Mouse (Mus musculus) embryonic fibroblast, embryonic 13.5 days (primary cell): Measurements from ENCODE around the gene BC049762.

ENCODE experiments used
- CTCF ChIP-seq: IDR thresholded peaks from 2 replicates; pipeline ENCODE4 v1.5.1; 2011; ENCODE audit warnings: mild to moderate bottlenecking, control low read depth, low read length, moderate library complexity, borderline replicate concordance; ENCODE audit not compliant: insufficient read depth
- POLR2A ChIP-seq: IDR thresholded peaks from 2 replicates; pipeline ENCODE4 v1.6.1; 2011; ENCODE audit warnings: low read depth, mild to moderate bottlenecking, control low read depth, low read length, moderate library complexity

GRCm38 (mm10) chr11:51220308-51220707, 42.5 kb downstream of the BC049762 start, which contains the start of gene Gm12569:
- no peak for TF ChIP-seq POLR2A
- no peak for TF ChIP-seq CTCF
